Mouse (Mus musculus): Measurements from ENCODE around the gene Vwf.

The Vwf gene

DNA sequence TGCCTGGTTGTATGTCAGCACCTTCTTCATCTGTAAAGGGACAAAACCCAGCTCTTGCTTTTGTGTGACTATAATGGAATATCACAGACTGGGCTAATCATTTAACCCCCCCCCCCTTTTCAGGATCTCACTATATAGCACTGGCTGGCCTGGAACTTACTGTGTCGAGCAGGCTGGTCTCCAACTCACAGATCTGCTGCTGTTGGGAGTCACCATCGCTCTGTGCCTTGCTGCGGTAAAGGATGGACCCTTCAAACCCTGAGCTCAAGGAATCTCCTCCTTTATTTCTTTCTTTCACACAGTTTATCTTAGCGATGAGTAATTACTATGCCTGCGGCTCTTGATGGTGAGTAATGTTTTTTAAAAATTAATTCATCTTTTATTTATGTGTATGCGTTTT, at the start of gene Vwf:
Gene Vwf (plus strand): TSS at position 301 of the 400 bp plus-strand sequence.
- no peak for DNase-seq (ENCODE audit: low read depth, low spot score)

DNA sequence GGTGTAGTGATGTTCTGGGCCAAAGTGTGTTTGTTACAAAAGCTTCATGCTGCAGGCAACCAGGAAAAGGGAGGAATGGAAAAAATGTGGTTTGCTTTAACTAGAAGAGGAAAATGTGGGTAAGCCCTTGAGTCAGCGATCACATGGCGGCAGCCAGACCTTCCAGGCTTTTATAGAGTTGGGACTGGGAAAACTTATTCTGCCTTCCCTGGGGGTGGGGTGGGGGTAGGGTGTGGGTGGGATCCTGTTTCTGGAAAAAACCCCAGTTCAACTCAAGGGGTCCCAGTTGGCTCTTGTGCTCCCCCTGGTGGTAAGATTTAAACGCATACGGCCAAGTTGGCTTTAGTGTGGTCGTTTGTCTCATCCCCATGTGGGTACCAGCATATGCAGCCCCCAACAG, 48.5 kb upstream of the Vwf start:
- peak; percentile 70 for DNase-seq (ENCODE audit: low read depth, low spot score)

DNA sequence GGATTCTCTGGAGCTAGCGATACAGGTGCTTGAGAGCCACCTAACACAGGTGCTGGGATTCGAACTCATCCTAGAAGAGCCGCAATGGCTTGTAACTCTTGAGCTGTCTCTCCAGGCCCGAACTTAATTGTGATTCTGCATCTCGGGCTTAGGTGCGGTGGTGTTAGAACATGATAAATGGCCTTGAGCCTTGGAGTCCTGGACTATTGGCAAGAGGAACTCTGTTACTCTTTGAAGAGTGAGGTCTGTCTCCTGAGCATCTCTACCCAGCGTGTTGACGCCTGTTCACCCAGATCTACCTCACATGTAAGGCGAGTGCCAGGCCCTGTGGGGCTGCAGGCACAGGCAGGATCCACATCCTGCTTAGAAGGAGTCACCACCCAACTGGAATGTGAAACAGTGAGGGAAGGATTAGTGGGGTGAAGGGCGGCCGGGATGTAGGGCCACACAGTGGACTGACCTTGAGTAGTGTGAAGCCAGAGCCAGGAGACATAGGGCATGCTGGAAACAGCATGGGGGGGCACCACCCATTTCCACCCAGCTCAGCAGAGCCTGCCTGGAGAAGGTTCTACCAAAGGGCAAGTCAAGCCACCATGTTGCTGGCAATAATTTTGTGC, 43.3 kb upstream of the Vwf start:
- DNase-seq (ENCODE audit: low read depth, low spot score), result no peak

DNA sequence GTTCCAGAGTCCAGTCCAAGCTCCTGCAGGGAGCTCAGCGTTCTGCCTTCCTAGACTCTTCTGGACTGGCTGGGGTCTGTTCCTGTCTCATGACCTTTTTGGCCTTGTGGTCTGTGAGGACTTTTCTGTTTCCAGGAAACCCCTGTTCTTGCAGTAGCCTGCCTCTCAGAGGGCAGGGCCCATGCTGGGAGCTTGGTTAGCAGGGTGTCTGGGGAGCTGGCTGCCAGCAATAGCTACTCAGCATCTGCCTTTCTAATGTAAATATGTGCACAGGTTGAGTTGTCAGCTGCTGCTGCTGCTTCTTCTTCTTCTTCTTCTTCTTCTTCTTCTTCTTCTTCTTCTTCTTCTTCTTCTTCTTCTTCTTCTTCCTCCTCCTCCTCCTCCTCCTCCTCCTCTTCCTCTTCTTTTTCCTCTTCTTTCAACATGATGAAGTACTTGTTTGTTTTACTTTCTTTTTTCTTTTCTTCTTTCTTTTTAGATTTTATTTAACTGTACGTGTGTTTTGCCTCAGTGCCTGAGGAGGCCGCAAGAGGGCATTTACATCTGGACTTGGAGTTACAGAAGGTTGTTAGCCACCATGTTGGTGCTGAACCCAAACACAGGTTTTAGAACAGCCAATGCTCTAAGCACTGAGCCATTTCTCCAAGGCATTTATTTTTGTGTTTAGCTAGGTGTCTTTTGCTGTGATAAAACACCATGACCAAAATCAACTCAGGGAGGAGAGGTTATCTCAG, 41.8 kb upstream of the Vwf start:
- no peak for DNase-seq (ENCODE audit: low read depth, low spot score)

DNA sequence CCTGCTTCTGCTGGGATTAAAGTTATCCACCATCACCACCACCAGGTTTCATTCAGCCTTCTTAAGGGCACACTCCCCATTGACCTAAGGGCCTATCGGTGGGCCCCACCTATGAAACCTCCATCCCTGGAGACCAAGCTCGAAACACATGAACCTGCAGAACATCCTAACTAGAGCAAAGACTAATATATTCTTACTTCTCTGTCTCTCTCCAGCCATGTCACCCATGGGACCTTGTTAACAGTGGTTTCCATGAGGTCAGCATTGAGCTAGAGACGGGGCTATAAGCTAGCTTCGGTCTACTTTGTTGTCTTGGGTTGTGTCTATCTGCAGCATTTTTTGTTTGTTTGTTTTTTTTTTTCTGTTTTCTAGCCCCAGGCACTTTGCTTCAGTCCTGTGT, 40.1 kb upstream of the Vwf start:
- DNase-seq (ENCODE audit: low read depth, low spot score), result no peak

DNA sequence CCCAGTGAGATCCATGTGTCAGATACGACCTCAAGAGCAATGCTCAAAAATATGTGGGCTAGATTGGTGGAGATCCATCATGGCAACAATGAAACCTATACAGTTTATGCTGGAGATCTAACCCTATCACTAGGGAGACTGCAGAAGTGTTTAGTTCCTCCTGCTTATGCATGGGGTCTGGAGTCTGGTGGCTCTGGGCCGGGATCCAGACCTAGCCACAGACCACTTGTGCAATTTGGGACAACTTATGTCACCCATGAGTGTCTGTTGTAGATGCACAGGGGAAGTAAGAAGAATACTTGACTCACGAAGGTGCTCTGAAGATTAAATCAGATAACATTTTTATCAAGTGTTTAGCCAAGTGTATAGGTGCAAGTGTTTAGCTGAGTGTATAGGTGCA, 36.8 kb upstream of the Vwf start:
- DNase-seq (ENCODE audit: low read depth, low spot score), result no peak

DNA sequence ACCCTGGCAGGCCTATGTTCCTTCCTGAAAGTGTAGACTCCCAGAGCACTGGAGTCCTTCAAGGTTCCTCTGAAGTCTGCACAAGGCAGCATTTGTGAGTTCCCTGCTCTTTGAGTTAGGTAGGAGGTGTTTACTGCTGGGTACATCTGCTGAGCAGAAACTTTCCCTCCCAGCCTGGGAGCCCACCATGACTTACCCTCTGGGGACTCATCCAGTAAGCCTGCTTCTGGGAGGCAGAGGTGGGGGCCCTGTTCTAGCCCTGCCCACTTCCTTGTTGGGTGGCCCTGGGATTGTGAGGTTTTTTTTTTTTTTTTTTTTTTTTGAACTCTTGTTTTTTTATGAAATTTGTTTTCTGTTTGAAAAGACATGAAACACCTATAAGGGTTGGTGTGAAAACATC, 35.9 kb upstream of the Vwf start:
- DNase-seq (ENCODE audit: low read depth, low spot score), result no peak

DNA sequence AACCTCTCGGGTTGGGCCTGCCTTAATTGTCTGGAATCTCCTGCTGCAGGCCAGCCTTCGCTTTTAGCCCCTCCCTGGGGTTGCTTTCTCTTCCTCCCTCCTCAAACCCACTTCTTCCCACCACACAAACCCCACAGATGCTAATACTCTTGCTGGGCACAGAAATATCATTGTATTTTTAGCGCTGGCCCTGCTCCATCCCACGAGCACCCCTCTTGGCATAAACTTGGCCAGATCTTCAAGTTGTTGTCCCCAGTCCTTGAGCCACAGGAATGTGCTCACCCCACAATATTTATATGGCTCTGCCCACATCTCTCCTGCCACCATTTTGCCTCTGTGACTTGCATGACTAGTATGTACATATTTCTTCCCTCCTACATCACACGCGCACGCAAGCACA, 35.4 kb upstream of the Vwf start:
- DNase-seq (ENCODE audit: low read depth, low spot score), result no peak

DNA sequence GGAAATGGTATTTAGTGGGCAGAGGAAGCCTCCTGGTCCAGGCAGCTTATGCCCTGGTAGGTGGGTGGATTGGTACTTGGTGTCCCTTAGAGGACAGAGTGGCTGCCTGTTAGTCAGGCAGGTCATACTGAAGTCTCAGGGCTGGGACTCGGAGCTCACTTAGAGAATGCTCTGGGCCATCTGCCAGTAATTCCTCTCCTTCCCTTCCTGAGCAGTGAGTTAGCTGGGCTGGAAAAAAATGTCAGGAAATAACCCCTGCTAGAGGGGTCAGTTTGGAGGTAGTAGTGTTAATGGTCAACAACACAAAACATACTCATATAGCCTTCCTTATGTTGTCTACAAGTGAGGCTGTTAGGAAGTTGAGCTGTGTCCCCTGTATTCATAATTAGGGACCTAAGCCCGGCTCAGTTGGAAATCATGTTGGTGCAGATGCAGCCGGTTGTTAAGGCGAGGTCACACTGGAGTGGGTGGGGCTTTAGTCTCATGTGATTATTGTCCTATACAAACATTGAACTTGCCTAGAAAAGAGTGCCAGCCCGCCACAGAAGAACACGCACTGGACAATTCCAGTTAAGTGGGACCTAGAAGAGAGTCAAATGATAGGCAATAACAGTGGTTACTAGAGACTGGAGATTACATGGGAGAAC, 33.5 kb upstream of the Vwf start:
- DNase-seq (ENCODE audit: low read depth, low spot score), result no peak

DNA sequence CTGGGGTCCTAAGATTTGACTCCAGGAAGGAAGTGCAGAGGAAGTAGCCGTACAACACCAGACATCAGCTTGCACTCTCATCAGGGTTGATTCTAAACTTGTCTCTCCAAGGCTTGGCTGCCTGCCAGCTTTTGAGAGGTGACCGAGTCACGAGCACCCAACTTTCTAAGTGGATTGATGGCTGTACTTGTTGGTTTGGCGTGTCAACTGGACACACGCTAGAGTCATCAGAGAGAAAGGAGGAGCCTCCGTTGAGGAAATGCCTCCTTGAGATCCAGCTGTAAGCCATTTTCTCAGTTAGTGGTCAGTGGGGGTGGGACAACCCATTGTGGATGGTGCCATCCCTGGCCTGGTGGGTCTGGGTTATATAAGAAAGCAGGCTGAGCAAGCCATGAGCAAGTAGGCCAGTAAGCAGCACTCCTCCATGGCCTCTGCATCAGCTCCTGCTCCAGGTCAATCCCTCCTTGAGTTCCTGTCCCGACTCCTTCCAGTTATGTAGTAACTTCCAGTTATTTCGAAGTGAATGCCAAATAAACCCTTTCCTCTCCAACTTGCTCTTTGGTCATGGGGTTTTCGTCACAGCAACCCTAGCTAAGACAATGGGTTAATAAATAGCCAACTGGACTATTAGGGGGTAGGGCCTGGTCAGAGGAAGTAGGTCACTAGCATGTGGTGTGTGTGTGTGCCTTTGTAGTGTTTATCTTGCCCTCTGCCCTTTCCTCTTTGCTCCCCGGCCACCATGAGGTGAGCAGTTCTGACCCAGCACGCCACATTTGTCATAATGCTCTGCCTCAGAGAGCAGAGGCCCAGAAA, 30.9 kb upstream of the Vwf start:
- peak; percentile 35 for DNase-seq (ENCODE audit: low read depth, low spot score)

DNA sequence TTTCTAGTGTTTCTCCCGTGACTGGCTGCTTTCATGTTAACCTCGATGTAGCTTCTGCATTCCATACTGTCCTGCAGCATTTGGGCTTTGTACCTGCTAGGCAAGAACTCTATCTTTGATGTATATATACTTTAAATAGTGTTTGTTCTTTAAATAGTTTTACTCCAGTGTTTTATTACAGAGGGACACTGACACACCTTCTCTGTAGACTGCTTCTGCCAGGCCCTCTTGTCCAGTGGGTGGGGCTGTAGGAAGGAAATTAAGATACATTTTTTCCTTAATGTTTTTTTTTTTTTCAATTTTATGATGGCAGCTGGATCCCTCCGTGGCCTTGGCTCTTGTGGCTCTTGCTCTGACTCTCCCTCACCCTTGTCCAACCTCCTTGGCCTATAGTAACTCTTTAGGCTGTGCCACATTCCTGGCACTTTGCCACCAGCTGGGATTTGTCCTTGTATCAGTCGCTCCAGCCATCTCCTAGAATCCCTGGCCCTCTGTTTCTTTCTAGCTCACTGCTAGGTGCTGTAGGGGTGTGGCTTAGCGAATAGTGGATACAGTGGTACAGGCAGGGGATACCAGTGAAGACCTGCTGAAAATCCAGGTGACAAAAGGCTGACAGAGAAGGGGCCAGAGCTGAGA, 24.9 kb upstream of the Vwf start:
- DNase-seq (ENCODE audit: low read depth, low spot score), result no peak

DNA sequence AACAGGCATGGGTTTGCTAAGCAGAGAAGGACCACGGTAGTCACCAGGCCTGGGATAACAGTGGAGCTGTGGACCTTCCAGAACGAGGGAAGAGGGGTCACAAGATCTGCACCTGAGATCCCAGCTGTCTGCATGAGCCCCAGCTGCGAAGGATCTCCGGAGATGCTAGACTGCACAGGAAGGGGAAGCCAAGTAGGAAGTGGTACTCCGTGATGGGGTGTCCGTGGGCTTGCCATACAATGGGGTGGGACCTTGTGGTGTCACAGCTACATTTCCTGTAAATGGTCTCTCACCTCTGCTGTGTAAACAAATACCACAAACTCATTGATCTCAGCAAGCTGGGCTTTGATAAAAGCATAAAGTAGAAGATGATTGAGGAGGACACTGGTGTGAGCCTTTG, 22.5 kb upstream of the Vwf start:
- no peak for DNase-seq (ENCODE audit: low read depth, low spot score)

DNA sequence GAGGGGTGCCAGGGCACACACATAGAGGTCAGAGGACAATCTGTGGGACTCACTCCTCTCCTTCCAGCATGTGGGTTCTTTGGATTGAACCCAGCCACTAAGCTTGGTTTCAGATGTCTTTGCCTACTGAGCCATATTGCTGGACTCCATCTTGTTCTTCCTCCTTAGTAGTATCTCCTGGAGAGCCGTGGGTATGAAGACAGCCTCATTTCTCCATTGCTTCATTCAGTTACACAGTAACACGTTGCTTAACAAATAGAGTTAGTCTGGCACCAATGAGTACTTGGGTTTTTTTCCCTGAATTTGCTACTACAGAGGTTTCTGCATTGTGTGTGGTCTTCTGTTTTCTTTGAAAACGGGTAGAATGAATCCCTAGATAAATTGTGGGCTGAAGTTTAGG, 20.5 kb upstream of the Vwf start:
- no peak for DNase-seq (ENCODE audit: low read depth, low spot score)

DNA sequence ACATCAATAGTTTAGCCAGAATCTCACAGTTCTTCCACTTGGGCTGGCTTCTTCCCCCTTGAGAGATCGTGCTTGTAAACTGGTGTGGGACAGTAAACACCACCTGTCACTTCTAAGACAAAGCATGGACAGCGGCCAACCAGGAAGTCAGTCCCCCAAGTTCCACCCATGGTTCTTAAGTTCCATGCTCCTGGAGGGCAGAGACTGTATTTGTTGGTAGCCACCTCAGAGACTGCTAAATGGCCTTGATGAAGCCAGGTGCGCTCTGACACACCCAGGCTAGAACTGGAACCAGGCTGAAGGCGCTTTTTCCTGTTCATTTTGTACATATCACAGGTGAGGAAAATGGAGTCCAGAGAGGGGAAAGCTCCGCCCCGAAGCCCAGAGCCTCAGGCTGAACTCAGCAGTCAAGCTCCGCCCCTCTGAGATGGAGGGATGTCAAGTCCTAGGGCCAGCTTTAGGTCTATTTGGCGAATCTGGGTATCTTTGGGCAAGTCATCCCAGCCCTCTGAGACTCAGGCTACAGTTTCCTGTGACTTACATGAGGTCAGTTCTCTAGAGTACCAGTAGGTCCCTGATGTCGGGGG, 17.9 kb upstream of the Vwf start:
- DNase-seq (ENCODE audit: low read depth, low spot score), result no peak

DNA sequence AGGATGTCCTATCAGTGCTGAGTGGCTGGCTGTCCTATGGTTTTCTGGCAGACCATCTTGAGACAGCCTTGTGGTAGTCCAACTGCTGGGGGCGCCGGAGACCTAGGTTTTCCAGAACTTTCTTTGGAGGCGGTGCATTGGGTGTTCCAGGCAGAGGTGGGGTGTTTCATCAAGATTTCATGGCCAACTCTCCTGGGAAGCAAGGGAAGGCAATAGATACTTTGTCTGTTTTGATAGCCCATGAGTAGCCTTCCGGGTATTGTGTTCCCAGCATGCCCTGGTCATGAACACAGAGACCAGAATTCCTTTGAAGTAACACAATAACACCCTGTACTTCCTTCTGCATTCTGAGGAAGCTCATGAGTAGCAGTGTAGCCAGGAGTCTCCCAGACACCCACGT, 17.1 kb upstream of the Vwf start:
- no peak for DNase-seq (ENCODE audit: low read depth, low spot score)

DNA sequence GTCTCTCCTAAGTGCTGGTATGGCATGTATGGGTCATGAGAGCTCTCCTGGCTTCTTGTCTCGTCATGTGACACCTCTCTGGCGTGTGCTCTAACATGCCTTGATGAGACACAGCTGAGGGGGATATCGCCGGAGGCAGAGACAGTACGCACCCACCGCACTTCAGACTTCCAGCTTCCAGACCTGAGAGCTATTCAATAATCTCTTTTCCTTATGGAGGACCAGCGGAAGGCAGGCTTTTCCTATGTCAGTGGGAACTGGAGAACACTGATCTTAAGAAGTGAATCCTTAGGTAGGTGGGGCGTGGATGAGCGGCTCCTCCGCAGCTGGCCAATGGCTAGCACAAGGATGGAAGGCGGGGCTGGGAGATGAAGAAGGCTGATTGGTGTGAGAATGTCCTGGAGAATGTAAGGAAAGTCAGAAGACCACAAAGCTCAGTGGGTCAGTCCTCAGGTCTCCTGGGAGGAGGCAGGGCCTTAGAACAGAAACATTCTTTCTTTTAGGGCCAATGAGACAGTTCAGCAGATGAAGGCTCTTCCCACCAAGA, 13.4 kb upstream of the Vwf start:
- no peak for DNase-seq (ENCODE audit: low read depth, low spot score)

DNA sequence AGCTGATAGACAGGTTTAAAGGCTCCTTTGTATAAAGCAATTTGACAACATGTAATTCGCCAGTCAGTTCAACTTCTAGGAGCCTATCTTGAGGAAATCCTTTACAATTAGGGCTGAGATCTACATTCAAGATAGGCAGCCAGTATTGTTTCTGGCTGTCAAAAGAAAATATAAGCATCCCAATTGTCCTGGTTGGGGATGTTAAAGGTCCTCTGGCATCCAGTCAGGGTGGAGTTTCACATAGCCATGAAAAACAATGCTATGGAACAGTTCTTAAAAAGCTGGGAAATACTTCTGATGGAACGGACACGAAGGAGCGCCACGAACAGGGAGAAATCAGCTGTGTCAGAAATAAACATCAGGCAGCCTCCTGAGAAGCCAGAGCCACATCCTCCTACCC, 11.6 kb upstream of the Vwf start:
- DNase-seq (ENCODE audit: low read depth, low spot score), result no peak

DNA sequence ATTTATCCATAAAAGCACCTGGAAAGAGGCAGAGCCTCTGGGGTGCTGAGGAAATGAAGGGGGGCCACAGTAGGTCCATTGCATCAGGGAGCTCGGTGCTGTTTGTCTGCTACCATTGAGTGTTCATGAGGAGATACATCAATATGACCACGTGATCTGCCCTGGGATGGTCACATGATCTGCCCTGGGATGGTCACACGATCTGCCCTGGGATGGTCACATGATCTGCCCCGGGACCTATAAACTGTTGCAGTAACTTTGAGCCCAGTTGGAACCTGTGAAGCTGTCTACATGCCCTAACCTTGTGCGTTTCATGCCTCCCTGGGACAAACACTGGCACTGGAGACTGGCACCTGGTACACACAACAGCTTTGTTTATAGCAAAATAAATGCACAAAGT, 8.1 kb upstream of the Vwf start:
- no peak for DNase-seq (ENCODE audit: low read depth, low spot score)

DNA sequence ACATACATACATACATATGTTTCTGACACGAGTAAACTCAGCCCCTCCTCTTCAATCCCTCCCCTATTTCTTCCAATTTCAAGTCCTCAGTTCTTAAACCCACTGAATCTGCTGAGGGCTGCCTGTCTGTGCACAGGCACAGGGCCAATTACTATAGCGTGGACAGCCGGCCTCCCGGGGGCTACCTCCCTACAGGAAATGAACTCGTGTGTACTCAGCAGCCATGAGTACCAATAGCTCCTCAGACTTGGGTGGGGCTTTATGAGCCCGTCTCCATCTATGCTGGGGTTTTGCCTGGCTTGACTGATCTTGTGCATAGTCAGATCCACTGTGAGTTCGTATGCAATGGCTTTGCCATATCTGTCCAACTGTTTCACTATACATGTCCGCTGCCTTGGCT, 7.2 kb upstream of the Vwf start:
- DNase-seq (ENCODE audit: low read depth, low spot score), result no peak

DNA sequence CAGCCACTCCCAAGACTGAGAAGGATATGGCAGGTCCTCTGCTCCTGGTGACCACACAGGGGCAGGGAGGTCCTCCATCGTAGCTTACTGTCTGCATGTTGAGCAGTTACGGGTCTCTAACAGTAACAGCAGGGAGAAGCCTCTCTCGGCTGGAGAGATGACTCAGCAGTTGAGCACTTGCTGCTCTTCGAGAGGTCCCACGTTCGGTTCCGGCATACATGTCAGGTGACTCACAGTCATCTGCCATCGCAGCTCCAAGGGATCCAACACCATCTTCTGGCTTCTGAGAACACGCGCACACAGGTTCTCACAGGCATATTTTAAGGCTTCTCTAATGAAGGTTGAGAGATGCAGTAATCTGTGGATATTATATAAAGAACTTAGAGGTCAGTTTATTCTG, 6.4 kb upstream of the Vwf start:
- no peak for DNase-seq (ENCODE audit: low read depth, low spot score)

DNA sequence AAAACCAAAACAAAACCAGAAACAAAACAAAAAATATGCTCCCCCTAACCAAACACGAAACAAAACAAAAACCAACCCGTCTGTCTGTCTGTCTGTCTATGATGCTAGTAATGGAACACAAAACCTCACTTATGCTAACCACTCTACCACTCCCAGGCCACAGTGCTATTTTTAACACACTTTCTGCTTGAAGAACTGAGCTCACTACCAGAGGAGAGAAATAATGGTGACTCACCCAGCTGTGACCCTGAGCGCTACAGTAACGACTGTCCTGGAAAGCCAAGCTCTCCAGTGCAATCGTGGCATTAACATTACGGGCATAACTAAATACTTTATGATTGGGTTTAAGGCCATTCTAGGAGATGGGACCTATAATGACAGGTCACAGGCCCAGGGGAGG, 5.7 kb upstream of the Vwf start:
- no peak for DNase-seq (ENCODE audit: low read depth, low spot score)

Measured in mesoderm, embryonic 11.5 days (tissue).